Mouse (Mus musculus) limb, embryonic 10.5 days (tissue): ENCODE measurements around the gene Klhl11. TPM values are rescaled to one million over a fixed set of nuclear protein-coding genes. Genes with fewer than 3 reads are reported as not detected.
A peak's percentile ranks its signal among the peaks of the same experiment; 100 is the strongest.

Source experiments
- DNase-seq: peaks from one replicate; pipeline ENCODE4 v3.0.0-alpha.2; 2017; ENCODE audit warnings: low spot score
- H3K27ac ChIP-seq: fragments of 300-500 bp; sonication (generic); 2 replicates; pipeline ENCODE4 v1.5.1; 2016; ENCODE audit warnings: mild to moderate bottlenecking
- H3K27me3 ChIP-seq: fragments of 300-500 bp; sonication (generic); 2 replicates; pipeline ENCODE4 v1.6.1; 2016; ENCODE audit warnings: low read depth, mild to moderate bottlenecking; ENCODE audit not compliant: poor library complexity, severe bottlenecking
- H3K36me3 ChIP-seq: fragments of 300-500 bp; sonication (generic); 2 replicates; pipeline ENCODE4 v1.6.1; 2016; ENCODE audit warnings: mild to moderate bottlenecking, moderate library complexity
- H3K4me1 ChIP-seq: fragments of 300-500 bp; sonication (generic); 2 replicates; pipeline ENCODE4 v1.6.1; 2016
- H3K4me3 ChIP-seq: fragments of 300-500 bp; sonication (generic); 2 replicates; pipeline ENCODE4 v1.5.1; 2016; ENCODE audit warnings: mild to moderate bottlenecking, moderate library complexity
- H3K9me3 ChIP-seq: fragments of 300-500 bp; sonication (generic); replicated peaks from 2 replicates; pipeline ENCODE4 v1.6.1; 2016; ENCODE audit warnings: mild to moderate bottlenecking
- WGBS: fragments of 180-500 bp; shearing (Covaris S2); methylation state at CpG from one replicate; pipeline ENCODE4 v1.1.7; 2016; 5-methylcytosine and 5-hydroxymethylcytosine counted together
- polyA plus RNA-seq: library from polyadenylated mRNA; unstranded; fragments of >200 nt; fragmentation: Nextera tagmentation; extraction: Ambion mirVana; gene quantifications from 2 replicates; pipeline ENCODE4 v1.2.1, GENCODE M21; 2016

Gene Klhl11
- polyA plus RNA-seq, 1 experiment from 2014 or later = 10.4 TPM

DNA sequence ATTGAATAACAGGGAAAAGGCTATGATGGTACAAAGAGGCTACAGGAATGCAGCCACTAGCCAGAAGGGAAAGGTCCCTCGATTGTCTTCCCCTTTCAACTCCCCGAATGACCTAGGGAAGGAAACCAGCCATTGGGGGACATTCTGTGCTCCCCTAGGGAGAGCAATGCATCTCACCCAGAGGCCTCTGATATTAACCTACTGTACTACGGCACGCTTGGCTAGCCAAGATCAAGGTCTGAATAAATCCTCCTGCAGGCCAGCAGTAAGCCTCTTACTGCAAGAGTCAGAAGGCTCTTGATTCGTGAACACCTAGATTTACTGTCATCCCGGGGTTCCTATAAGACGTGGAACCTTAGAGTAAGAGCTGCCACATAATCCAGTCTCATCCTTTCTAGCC lies 28.1 kb upstream of the Klhl11 start:
- no peak for DNase-seq
- 94% methylated on average over 7 of the region's 7 CpGs for WGBS
- Histone ChIP-seq H3K27me3 (no peaks in the 10 kb centered on the region), H3K9me3 (no peaks in the 10 kb centered on the region), H3K36me3 (peaks cover 100% of the 10 kb centered on the region), H3K4me3 (no peak overlapping the region), H3K27ac (no peak overlapping the region), H3K4me1 (no peaks in the 10 kb centered on the region)

GRCm38 (mm10) chr11:100500241-100500640 lies 27.7 kb upstream of the Klhl11 start:
- no peak overlapping the region for H3K27ac ChIP-seq
- no peaks in the 10 kb centered on the region for H3K27me3 ChIP-seq
- H3K36me3 ChIP-seq = peaks cover 100% of the 10 kb centered on the region
- no peak overlapping the region for H3K4me3 ChIP-seq
- DNase-seq = no peak
- 97% methylated on average over 3 of the region's 3 CpGs for WGBS
- H3K4me1 ChIP-seq = no peaks in the 10 kb centered on the region
- no peaks in the 10 kb centered on the region for H3K9me3 ChIP-seq

- WGBS = 95% methylated on average over 12 of the region's 12 CpGs
- Histone ChIP-seq H3K27me3 (no peaks in the 10 kb centered on the region), H3K4me1 (no peaks in the 10 kb centered on the region), H3K9me3 (no peaks in the 10 kb centered on the region), H3K36me3 (peaks cover 100% of the 10 kb centered on the region), H3K27ac (no peak overlapping the region), H3K4me3 (no peak overlapping the region)
- no peak for DNase-seq
Measured at GRCm38 (mm10) chr11:100493771-100494170, 21.2 kb upstream of the Klhl11 start.

- Histone ChIP-seq H3K36me3 (peaks cover 100% of the 10 kb centered on the region), H3K4me3 (no peak overlapping the region), H3K9me3 (no peaks in the 10 kb centered on the region), H3K27ac (no peak overlapping the region), H3K4me1 (no peaks in the 10 kb centered on the region), H3K27me3 (no peaks in the 10 kb centered on the region)
- 92% methylated on average over 6 of the region's 6 CpGs for WGBS
- DNase-seq = no peak
Measured at GRCm38 (mm10) chr11:100490951-100491350, 18.4 kb upstream of the Klhl11 start.

DNA sequence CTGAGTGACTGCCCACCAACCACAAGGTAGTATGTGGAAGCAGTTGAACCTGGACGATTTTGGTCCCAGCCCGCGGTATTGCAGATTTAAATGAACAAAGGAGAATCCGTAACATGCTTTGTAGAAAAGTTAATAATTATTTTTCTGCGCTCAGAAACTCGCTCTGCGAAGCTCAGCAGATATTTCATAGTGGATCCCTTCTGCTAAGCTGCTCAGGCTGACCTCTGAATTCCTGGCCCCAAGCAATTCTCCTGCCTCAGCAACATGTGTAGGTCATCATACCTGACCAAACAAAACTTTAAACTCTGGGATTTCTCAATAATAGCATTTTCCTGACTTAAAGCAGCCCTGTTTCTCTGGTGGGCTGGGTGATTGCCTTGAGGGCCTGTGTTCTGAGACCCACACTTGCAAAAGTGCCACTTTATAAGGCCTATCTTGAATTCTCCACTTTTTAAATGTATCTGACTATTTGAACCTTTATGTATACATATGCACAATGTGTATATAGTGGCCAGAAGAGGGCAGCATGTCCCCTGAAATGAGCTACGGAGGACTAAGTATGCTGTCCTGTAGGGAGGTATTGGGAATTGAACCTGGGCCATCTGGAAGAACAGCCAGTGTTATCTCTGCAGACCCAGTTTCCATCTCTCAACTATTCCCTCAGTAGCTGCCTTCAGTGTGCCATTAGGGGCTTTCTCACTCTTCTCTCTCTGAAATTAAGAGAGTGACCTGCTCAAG lies 13.4 kb upstream of the Klhl11 start:
- Histone ChIP-seq H3K27ac (no peak overlapping the region), H3K4me3 (no peak overlapping the region), H3K27me3 (no peaks in the 10 kb centered on the region), H3K4me1 (no peaks in the 10 kb centered on the region), H3K9me3 (no peaks in the 10 kb centered on the region), H3K36me3 (peaks cover 100% of the 10 kb centered on the region)
- DNase-seq = no peak
- 89% methylated on average over 8 of the region's 8 CpGs for WGBS

GRCm38 (mm10) chr11:100484461-100484860 lies 11.9 kb upstream of the Klhl11 start:
- H3K9me3 ChIP-seq = no peaks in the 10 kb centered on the region
- H3K36me3 ChIP-seq = peaks cover 100% of the 10 kb centered on the region
- WGBS = 95% methylated on average over 3 of the region's 3 CpGs
- no peak overlapping the region for H3K27ac ChIP-seq
- no peaks in the 10 kb centered on the region for H3K4me1 ChIP-seq
- no peak overlapping the region for H3K4me3 ChIP-seq
- no peak for DNase-seq
- no peaks in the 10 kb centered on the region for H3K27me3 ChIP-seq

GRCm38 (mm10) chr11:100479152-100479551 lies 6.6 kb upstream of the Klhl11 start:
- Histone ChIP-seq H3K4me3 (no peak overlapping the region), H3K27ac (no peak overlapping the region), H3K9me3 (no peaks in the 10 kb centered on the region), H3K4me1 (no peaks in the 10 kb centered on the region), H3K27me3 (no peaks in the 10 kb centered on the region), H3K36me3 (peaks cover 86% of the 10 kb centered on the region)
- no peak for DNase-seq
- WGBS = 77% methylated on average over 7 of the region's 7 CpGs

DNA sequence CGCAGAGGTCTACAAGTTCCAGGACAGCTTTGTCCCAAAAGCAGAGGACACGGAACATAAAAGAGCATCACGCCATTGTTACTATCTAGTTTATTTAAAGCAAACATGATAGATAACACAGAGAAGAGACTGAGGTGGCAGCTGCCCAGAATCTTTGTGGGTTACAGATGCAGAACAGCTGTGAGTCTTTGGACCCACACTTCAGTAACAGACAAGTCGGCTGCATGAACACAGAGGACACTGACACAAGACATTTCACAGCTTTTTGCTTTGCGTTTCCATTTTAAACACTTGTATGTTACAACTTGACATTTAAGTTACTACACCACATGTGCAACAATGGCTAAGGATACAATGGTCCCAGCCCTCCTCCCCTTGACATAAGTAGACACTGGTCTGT lies 3.7 kb upstream of the Klhl11 start:
- Histone ChIP-seq H3K4me1 (peaks cover 7% of the 10 kb centered on the region), H3K9me3 (no peaks in the 10 kb centered on the region), H3K4me3 (no peak overlapping the region), H3K27ac (no peak overlapping the region), H3K36me3 (peaks cover 57% of the 10 kb centered on the region), H3K27me3 (no peaks in the 10 kb centered on the region)
- no peak for DNase-seq
- 94% methylated on average over 5 of the region's 5 CpGs for WGBS

GRCm38 (mm10) chr11:100472935-100473295 lies 374 bp upstream of the Klhl11 start:
- Histone ChIP-seq H3K27ac (peak overlapping the region; percentile 93), H3K27me3 (no peaks in the 10 kb centered on the region), H3K36me3 (peaks cover 46% of the 10 kb centered on the region), H3K9me3 (no peaks in the 10 kb centered on the region), H3K4me1 (peaks cover 20% of the 10 kb centered on the region), H3K4me3 (peak overlapping the region; percentile 97)
- DNase-seq = no peak
- WGBS = 30% methylated on average over 5 of the region's 5 CpGs

DNA sequence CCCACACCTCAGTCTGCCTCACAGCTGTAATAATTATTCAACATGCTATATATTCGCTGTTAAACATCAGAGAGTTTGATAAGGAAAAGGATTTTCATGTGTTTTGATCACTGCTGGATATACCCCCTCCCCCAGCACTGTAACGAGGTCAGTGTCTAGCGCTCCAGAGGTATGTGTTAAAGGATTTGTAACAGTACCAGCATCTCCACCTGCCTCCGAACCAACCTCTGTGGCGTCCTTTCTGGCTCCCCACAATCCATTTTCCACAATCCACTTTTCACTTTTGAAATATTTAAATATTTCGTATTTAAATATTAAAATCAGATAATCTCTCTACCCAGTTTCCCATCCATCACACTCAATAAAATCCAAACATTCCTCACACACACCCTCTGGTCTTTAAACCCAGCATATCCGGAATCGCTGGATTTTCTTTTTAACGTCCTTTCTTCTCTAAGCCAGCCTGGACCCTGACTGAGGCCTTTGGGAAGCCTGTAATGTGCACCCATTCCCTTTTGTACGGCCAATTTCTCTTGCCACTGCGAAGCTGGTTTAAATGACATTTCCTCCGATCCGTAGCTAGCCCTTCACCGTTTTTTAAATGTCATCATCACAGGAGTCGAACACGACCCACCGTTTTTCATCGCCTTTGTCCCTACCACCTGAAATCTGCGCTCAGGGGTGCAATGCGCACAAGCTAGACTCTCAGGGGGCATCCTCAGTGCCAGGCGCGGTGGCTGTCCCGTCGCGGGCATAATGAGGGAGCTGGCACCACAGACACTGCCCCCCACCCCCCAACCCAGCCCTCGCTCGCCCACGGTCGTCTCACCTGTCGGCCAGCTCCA lies 967 bp downstream of the Klhl11 start:
- Histone ChIP-seq H3K4me1 (peaks cover 20% of the 10 kb centered on the region), H3K9me3 (no peaks in the 10 kb centered on the region), H3K27me3 (no peaks in the 10 kb centered on the region), H3K27ac (peak overlapping the region; percentile 93), H3K4me3 (peak overlapping the region; percentile 97), H3K36me3 (peaks cover 43% of the 10 kb centered on the region)
- no peak for DNase-seq
- 5% methylated on average over 30 of the region's 30 CpGs for WGBS

- Histone ChIP-seq H3K36me3 (peaks cover 74% of the 10 kb centered on the region), H3K9me3 (no peaks in the 10 kb centered on the region), H3K27me3 (no peaks in the 10 kb centered on the region), H3K4me3 (no peak overlapping the region), H3K27ac (no peak overlapping the region), H3K4me1 (peaks cover 9% of the 10 kb centered on the region)
- WGBS = 81% methylated on average over 1 of the region's 1 CpGs
- DNase-seq = no peak
Measured at GRCm38 (mm10) chr11:100465833-100466232, 6.7 kb downstream of the Klhl11 start.

DNA sequence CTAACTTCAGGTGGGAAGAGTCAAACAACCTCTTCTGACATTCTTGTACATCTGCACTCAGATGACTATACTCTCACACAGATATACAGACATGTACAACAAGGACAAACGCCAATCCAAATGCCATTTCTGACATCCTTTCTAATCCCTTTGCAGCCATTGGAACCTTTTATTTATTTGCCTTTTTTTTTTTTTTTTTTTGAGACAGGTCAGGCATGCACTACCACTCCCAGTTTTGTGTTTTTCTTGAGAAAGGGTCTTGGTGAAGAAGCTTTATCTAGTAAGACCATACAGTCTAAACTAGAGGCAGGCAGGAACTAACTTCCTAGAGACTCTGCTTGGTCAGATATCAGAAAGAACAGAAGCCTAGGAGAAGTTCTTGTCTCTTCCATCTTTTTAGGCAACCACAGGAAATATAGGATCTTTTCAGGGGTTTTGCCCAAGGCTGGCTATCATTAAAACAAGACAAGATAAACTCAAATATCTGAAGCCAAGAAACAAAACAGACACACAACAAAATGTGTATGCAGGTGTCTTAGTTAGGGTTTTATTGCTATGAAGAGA lies 7.2 kb downstream of the Klhl11 start:
- Histone ChIP-seq H3K36me3 (peaks cover 79% of the 10 kb centered on the region), H3K9me3 (no peaks in the 10 kb centered on the region), H3K4me1 (peaks cover 4% of the 10 kb centered on the region), H3K27me3 (no peaks in the 10 kb centered on the region), H3K27ac (no peak overlapping the region), H3K4me3 (no peak overlapping the region)
- WGBS = 90% methylated on average over 1 of the region's 1 CpGs
- no peak for DNase-seq

GRCm38 (mm10) chr11:100462699-100463098 lies 9.8 kb downstream of the Klhl11 start:
- Histone ChIP-seq H3K9me3 (no peaks in the 10 kb centered on the region), H3K4me1 (no peaks in the 10 kb centered on the region), H3K4me3 (no peak overlapping the region), H3K27me3 (no peaks in the 10 kb centered on the region), H3K36me3 (peaks cover 77% of the 10 kb centered on the region), H3K27ac (no peak overlapping the region)
- DNase-seq = no peak
- 93% methylated on average over 10 of the region's 10 CpGs for WGBS
